Mouse (Mus musculus): ENCODE data around the gene Zswim9.

The Zswim9 gene

GRCm38 (mm10) chr7:13269394-13269793 is 9.1 kb downstream of the Zswim9 start:
- DNase-seq (ENCODE audit: extremely low read depth, low read depth, low spot score) = no peak

DNA sequence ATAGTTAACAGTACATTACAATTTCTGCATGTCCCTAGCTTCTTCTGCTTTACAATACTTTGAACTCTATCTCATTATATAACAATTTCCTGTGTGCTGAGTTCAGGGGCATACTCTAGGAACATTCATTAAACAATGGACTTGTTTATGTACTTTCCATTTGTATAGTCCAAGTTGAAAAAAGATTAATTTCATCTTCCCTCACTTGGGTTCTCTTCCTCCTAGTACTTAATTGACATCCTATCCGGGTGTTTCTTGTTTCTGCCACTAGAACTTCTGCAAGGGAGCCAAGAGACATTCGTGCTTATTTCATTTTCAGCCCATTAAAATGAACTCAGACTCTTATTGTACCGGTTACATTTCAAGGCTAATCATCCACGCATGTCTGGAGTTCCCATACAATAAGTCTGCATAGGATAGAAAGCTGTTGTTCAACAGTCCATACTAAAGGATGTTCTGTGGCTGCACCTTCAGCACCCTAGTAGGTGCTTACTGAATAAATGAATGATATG is 9.7 kb downstream of the Zswim9 start:
- DNase-seq (ENCODE audit: extremely low read depth, low read depth, low spot score) = no peak

- DNase-seq (ENCODE audit: extremely low read depth, low read depth, low spot score) = no peak
These were observed 14.1 kb downstream of the Zswim9 start for GRCm38 (mm10) chr7:13264396-13264795.

DNA sequence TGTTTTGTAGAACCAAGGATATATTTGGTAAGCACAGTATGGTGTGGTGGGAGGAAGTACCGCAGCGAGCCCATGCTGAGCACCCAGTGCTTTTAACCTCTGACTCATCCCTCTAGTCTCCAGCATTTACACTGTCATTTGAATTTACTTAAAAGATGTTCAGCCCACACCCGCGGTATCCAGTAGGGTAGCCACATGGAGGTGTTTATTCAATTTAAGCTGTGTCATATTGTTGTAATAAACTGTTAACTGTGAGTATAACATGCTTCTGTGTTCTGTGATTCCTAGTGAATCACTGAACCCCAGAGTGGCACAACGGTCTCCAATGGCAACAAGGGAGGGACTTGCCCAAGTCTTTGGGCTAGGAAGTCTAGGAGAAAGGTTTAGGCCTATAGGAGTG is 14.7 kb downstream of the Zswim9 start:
- DNase-seq (ENCODE audit: extremely low read depth, low read depth, low spot score) = no peak

- DNase-seq (ENCODE audit: extremely low read depth, low read depth, low spot score) = no peak
These were observed 17.5 kb downstream of the Zswim9 start for GRCm38 (mm10) chr7:13260746-13261700.

DNA sequence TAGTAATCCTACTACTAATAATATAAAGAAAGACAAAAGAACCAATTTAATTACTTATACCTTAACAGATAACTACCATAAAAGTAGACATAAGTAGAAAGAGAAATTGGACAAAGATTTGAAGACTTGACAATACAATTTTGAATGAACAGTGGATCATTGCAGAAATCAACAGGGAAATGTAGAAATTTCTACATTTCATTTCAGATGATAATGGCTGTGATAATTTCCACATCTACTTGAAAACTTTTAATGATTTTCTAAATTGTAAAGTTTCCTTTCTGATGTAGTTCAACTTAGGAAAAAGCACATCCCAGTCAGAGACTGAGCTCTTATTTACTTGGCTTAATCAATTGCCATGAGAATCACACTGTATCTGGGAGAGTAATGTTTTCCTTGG is 65.8 kb downstream of the Zswim9 start, which contains the start of gene Vmn1r89:
TSS of gene Vmn1r89 (plus strand) at position 301 of the 400 bp plus-strand sequence.
- DNase-seq (ENCODE audit: extremely low read depth, low read depth, low spot score) = no peak

Data from fat pad, adult 2 months (tissue).